Mouse (Mus musculus) stomach, postnatal 0 days (tissue): ENCODE measurements at regions not wholly inside any gene's neighbourhood (a gene's known extent, or its start where the extent isn't known, plus 50 kb on each side); places are given as distances from the start of the nearest gene placed in this dataset.

Experiments used
- ATAC-seq: fragments of 200-750 bp; cut with Nextera tagmentation; 2 replicates; pipeline ENCODE4 v1.8.0; 2017; ENCODE audit not compliant: low FRiP score, low TSS enrichment
- DNase-seq: peaks from one replicate; pipeline ENCODE4 v3.0.0-alpha.2; 2016; ENCODE audit warnings: low spot score
- H3K27ac ChIP-seq: fragments of 300-500 bp; sonication (generic); replicated peaks from 2 replicates; pipeline ENCODE4 v1.5.1; 2014; ENCODE audit warnings: mild to moderate bottlenecking, control low read depth
- H3K27me3 ChIP-seq: fragments of 300-500 bp; sonication (generic); 2 replicates; pipeline ENCODE4 v1.6.1; 2014; ENCODE audit warnings: low read length; ENCODE audit not compliant: control insufficient read depth, insufficient read depth
- H3K36me3 ChIP-seq: fragments of 300-500 bp; sonication (generic); 2 replicates; pipeline ENCODE4 v1.6.1; 2014; ENCODE audit warnings: low read length, mixed read lengths; ENCODE audit not compliant: control insufficient read depth, insufficient read depth
- H3K4me1 ChIP-seq: fragments of 300-500 bp; sonication (generic); replicated peaks from 2 replicates; pipeline ENCODE4 v1.6.1; 2014; ENCODE audit warnings: antibody characterized with exemption; ENCODE audit not compliant: control insufficient read depth, insufficient read depth
- H3K4me2 ChIP-seq: fragments of 300-500 bp; sonication (generic); replicated peaks from 2 replicates; pipeline ENCODE4 v1.6.1; 2014; ENCODE audit warnings: low read depth, mild to moderate bottlenecking, control low read depth, moderate library complexity
- H3K4me3 ChIP-seq: fragments of 300-500 bp; sonication (generic); 2 replicates; pipeline ENCODE4 v1.5.1; 2014; ENCODE audit warnings: low read depth, low read length, control low read depth
- H3K9ac ChIP-seq: fragments of 300-500 bp; sonication (generic); 2 replicates; pipeline ENCODE4 v1.6.1; 2014; ENCODE audit warnings: mild to moderate bottlenecking, low read length, control low read depth, mixed read lengths
- H3K9me3 ChIP-seq: fragments of 300-500 bp; sonication (generic); 2 replicates; pipeline ENCODE4 v1.6.1; 2016; ENCODE audit warnings: low read length; ENCODE audit not compliant: control insufficient read depth
- CTCF ChIP-seq: IDR thresholded peaks from 2 replicates; pipeline ENCODE4 v1.5.1; 2016; ENCODE audit warnings: antibody characterized with exemption, low read depth, mild to moderate bottlenecking, moderate library complexity
- EP300 ChIP-seq: optimal IDR thresholded peaks from 2 replicates; pipeline ENCODE3; 2016; ENCODE audit warnings: antibody characterized with exemption
- WGBS: fragments of 180-500 bp; shearing (Covaris S2); extraction: QIAGEN DNeasy Blood & Tissue Kit; methylation state at CpG from one replicate; pipeline ENCODE4 v1.1.7; 2014; 5-methylcytosine and 5-hydroxymethylcytosine counted together

- no peak for DNase-seq
- Histone ChIP-seq H3K36me3 (no peaks in the 10 kb centered on the region), H3K4me2 (no peak overlapping the region), H3K9ac (no peak overlapping the region), H3K27me3 (no peaks in the 10 kb centered on the region), H3K9me3 (no peaks in the 10 kb centered on the region), H3K4me1 (no peaks in the 10 kb centered on the region), H3K4me3 (no peak overlapping the region), H3K27ac (no peak overlapping the region)
- WGBS: 23% methylated on average over 4 of the region's 4 CpGs
- ATAC-seq: no peak
- no peak for TF ChIP-seq EP300
These were observed 460.1 kb downstream of the Meis1 start for GRCm38 (mm10) chr11:18558665-18559064.

GRCm38 (mm10) chr11:18535592-18535857 is 483.3 kb downstream of the Meis1 start:
- no peak overlapping the region for H3K4me3 ChIP-seq
- no peak for TF ChIP-seq CTCF
- TF ChIP-seq EP300: no peak
- DNase-seq: no peak
- H3K4me1 ChIP-seq: no peaks in the 10 kb centered on the region
- no peak for ATAC-seq
- 49% methylated on average over 2 of the region's 2 CpGs for WGBS
- H3K27ac ChIP-seq: no peak overlapping the region
- H3K4me2 ChIP-seq: no peak overlapping the region
- H3K36me3 ChIP-seq: no peaks in the 10 kb centered on the region
- no peaks in the 10 kb centered on the region for H3K9me3 ChIP-seq
- H3K9ac ChIP-seq: no peak overlapping the region
- H3K27me3 ChIP-seq: no peaks in the 10 kb centered on the region

- TF ChIP-seq EP300: no peak
- TF ChIP-seq CTCF: no peak
- no peak overlapping the region for H3K4me3 ChIP-seq
- no peak overlapping the region for H3K4me2 ChIP-seq
- H3K36me3 ChIP-seq: no peaks in the 10 kb centered on the region
- no peak overlapping the region for H3K27ac ChIP-seq
- ATAC-seq (peak; percentile 6; the same call in 1 of the 2 replicates), DNase-seq (no peak)
- no peaks in the 10 kb centered on the region for H3K9me3 ChIP-seq
- no peaks in the 10 kb centered on the region for H3K4me1 ChIP-seq
- no peaks in the 10 kb centered on the region for H3K27me3 ChIP-seq
- H3K9ac ChIP-seq: no peak overlapping the region
- WGBS: 41% methylated on average over 7 of the region's 7 CpGs
These were observed 483.8 kb downstream of the Meis1 start for GRCm38 (mm10) chr11:18534807-18535591.

- Histone ChIP-seq H3K4me3 (no peak overlapping the region), H3K36me3 (no peaks in the 10 kb centered on the region), H3K4me2 (no peak overlapping the region), H3K9ac (no peak overlapping the region), H3K9me3 (no peaks in the 10 kb centered on the region), H3K4me1 (no peaks in the 10 kb centered on the region), H3K27me3 (no peaks in the 10 kb centered on the region), H3K27ac (no peak overlapping the region)
- ATAC-seq (no peak), DNase-seq (no peak)
- TF ChIP-seq CTCF (peak; percentile 26; the same call in 1 of the 2 replicates), EP300 (no peak)
- 47% methylated on average over 2 of the region's 2 CpGs for WGBS
These were observed 487.3 kb downstream of the Meis1 start for GRCm38 (mm10) chr11:18531264-18532110.

- peak; percentile 97 for ATAC-seq
- Histone ChIP-seq H3K9ac (no peak overlapping the region), H3K4me2 (no peak overlapping the region), H3K36me3 (no peaks in the 10 kb centered on the region), H3K27ac (no peak overlapping the region), H3K27me3 (no peaks in the 10 kb centered on the region), H3K4me1 (no peaks in the 10 kb centered on the region), H3K4me3 (no peak overlapping the region), H3K9me3 (no peaks in the 10 kb centered on the region)
- peak; percentile 52 for DNase-seq
- whole genome bisulfite sequencing: 49% methylated on average over 4 of the region's 4 CpGs
- TF ChIP-seq EP300: no peak
- no peak for TF ChIP-seq CTCF
These were observed 490.2 kb downstream of the Meis1 start for GRCm38 (mm10) chr11:18528568-18528967.
